Mouse (Mus musculus) gastrocnemius, adult 18-20 months (tissue): ENCODE data around the gene Zfp459. TPM values are rescaled to one million over a fixed set of nuclear protein-coding genes. Genes with fewer than 3 reads are reported as not detected.

Experiments used
- total RNA-seq, 2 experiments: library from RNA; stranded (reverse); gene quantifications; 2 replicates each; pipeline ENCODE4 v1.2.3; 2021

Zfp459 gene
- total RNA-seq, 2 experiments from 2014 or later = 0.27 to 0.81 TPM

Other genes with a start within 250 kb of the Zfp459 start
- 1 to 10 TPM; 1.5 to 1.6 TPM for gene Rsl1, start 248.2 kb downstream of the Zfp459 start, total RNA-seq
- under 1 TPM; 0.43 to 0.57 TPM for gene Zfp455, start 226.9 kb downstream of the Zfp459 start, total RNA-seq
- 1 to 10 TPM; 1.0 to 1.5 TPM for gene Zfp458, start 143.0 kb downstream of the Zfp459 start, total RNA-seq
- 1 to 10 TPM; 5.1 to 5.4 TPM for gene Zfp457, start 114.9 kb downstream of the Zfp459 start, total RNA-seq
- 1 to 10 TPM; 1.6 to 2.0 TPM for gene Zfp595, start 88.8 kb downstream of the Zfp459 start, total RNA-seq
- gene Gm28044, start 60.9 kb downstream of the Zfp459 start, total RNA-seq = under 1 TPM; 0.78 to 0.93 TPM
- gene Zfp953, start 60.8 kb downstream of the Zfp459 start, total RNA-seq = under 1 TPM; 0.71 to 0.73 TPM
- gene Gm28041, start 45.7 kb downstream of the Zfp459 start, total RNA-seq = under 1 TPM in 1 of 2 experiments, not detected in 1; 0.47 TPM
- under 1 TPM; 0.14 to 0.34 TPM for gene Zfp456, start 45.6 kb downstream of the Zfp459 start, total RNA-seq
- 1 to 10 TPM; 1.6 to 2.0 TPM for gene Zfp429, start 21.6 kb downstream of the Zfp459 start, total RNA-seq
- 1 to 10 TPM; 6.6 to 8.0 TPM for gene Zfp874a, start 30.2 kb upstream of the Zfp459 start, total RNA-seq
- gene Zfp874b, start 62.8 kb upstream of the Zfp459 start, total RNA-seq = 10 to 100 TPM; 14.2 to 19.2 TPM
- 1 to 10 TPM; 3.4 to 4.2 TPM for gene Zfp58, start 79.1 kb upstream of the Zfp459 start, total RNA-seq
- gene Gm26965, start 104.7 kb upstream of the Zfp459 start, total RNA-seq = not detected
- 1 to 10 TPM; 3.0 to 3.8 TPM for gene Zfp87, start 104.8 kb upstream of the Zfp459 start, total RNA-seq
- gene Zfp748, start 132.4 kb upstream of the Zfp459 start, total RNA-seq = 1 to 10 TPM; 1.6 to 1.9 TPM
- 1 to 10 TPM; 2.7 to 2.9 TPM for gene Zfp729b, start 188.3 kb upstream of the Zfp459 start, total RNA-seq
- under 1 TPM; 0.17 to 0.80 TPM for gene Gm49345, start 216.4 kb upstream of the Zfp459 start, total RNA-seq
- 1 to 10 TPM; 2.8 to 3.5 TPM for gene Zfp729a, start 216.4 kb upstream of the Zfp459 start, total RNA-seq